Mouse (Mus musculus) liver, postnatal 0 days (tissue): Measurements from ENCODE around the gene Trex2. TPM values are rescaled to one million over a fixed set of nuclear protein-coding genes. Genes with fewer than 3 reads are reported as not detected.

Source experiments
- ATAC-seq: fragments of 200-750 bp; cut with Nextera tagmentation; 2 replicates; pipeline ENCODE4 v1.8.0; 2017; ENCODE audit warnings: mild to moderate bottlenecking, moderate library complexity
- DNase-seq: peaks from one replicate; pipeline ENCODE4 v3.0.0-alpha.2; 2016
- H3K27ac ChIP-seq: fragments of 300-500 bp; sonication (generic); 2 replicates; pipeline ENCODE4 v1.5.1; 2014; ENCODE audit warnings: antibody characterized with exemption, moderate library complexity, mild to moderate bottlenecking, low read depth
- H3K27me3 ChIP-seq: fragments of 300-500 bp; sonication (generic); 2 replicates; pipeline ENCODE4 v1.6.1; 2014; ENCODE audit warnings: low read length, control low read depth, mixed read lengths; ENCODE audit not compliant: insufficient read depth
- H3K36me3 ChIP-seq: fragments of 300-500 bp; sonication (generic); replicated peaks from 2 replicates; pipeline ENCODE4 v1.6.1; 2014; ENCODE audit warnings: mild to moderate bottlenecking, control low read depth, low read length, moderate library complexity, mixed read lengths; ENCODE audit not compliant: insufficient read depth
- H3K4me1 ChIP-seq: fragments of 300-500 bp; sonication (generic); 2 replicates; pipeline ENCODE4 v1.6.1; 2014; ENCODE audit warnings: antibody characterized with exemption, mild to moderate bottlenecking, control low read depth; ENCODE audit not compliant: insufficient read depth
- H3K4me2 ChIP-seq: fragments of 300-500 bp; sonication (generic); 2 replicates; pipeline ENCODE4 v1.6.1; 2014; ENCODE audit warnings: low read depth, mild to moderate bottlenecking, low read length, moderate library complexity, mixed read lengths
- H3K4me3 ChIP-seq: fragments of 300-500 bp; sonication (generic); 2 replicates; pipeline ENCODE4 v1.5.1; 2014; ENCODE audit warnings: low read depth, low read length
- H3K9ac ChIP-seq: fragments of 300-500 bp; sonication (generic); replicated peaks from 2 replicates; pipeline ENCODE4 v1.6.1; 2014; ENCODE audit warnings: mild to moderate bottlenecking, moderate library complexity
- H3K9me3 ChIP-seq: fragments of 300-500 bp; sonication (generic); 2 replicates; pipeline ENCODE4 v1.6.1; 2016; ENCODE audit warnings: mild to moderate bottlenecking, control low read depth, low read length, mixed read lengths
- CTCF ChIP-seq: sonication (generic); IDR thresholded peaks from 2 replicates; pipeline ENCODE4 v1.5.1; 2016; ENCODE audit warnings: antibody characterized with exemption, low read depth
- EP300 ChIP-seq: IDR thresholded peaks from 2 replicates; pipeline ENCODE4 v1.6.1; 2016; ENCODE audit warnings: antibody characterized with exemption, low read depth, mild to moderate bottlenecking
- WGBS: fragments of 180-500 bp; shearing (Covaris S2); extraction: QIAGEN DNeasy Blood & Tissue Kit; methylation state at CpG from one replicate; pipeline ENCODE4 v1.1.7; 2014; ENCODE audit not compliant: insufficient replicate concordance; 5-methylcytosine and 5-hydroxymethylcytosine counted together
- polyA plus RNA-seq: library from polyadenylated mRNA; unstranded; fragments of >200 nt; fragmentation: Nextera tagmentation; extraction: Ambion mirVana; gene quantifications from 2 replicates; pipeline ENCODE4 v1.2.1, GENCODE M21; 2015

Trex2 gene
- polyA plus RNA-seq, 1 experiment from 2014 or later: not detected

- WGBS: 67% methylated on average over 1 of the region's 1 CpGs
- ATAC-seq: peak; percentile 67
- no peaks in the 10 kb centered on the region for H3K36me3 ChIP-seq
- H3K27ac ChIP-seq: peak overlapping the region; percentile 60
- H3K4me2 ChIP-seq: no peak overlapping the region
- no peak for TF ChIP-seq EP300
- TF ChIP-seq CTCF: no peak
- no peaks in the 10 kb centered on the region for H3K27me3 ChIP-seq
- no peaks in the 10 kb centered on the region for H3K4me1 ChIP-seq
- H3K4me3 ChIP-seq: no peak overlapping the region
- H3K9me3 ChIP-seq: no peaks in the 10 kb centered on the region
- DNase-seq: no peak
- H3K9ac ChIP-seq: no peak overlapping the region
These were observed 33.6 kb upstream of the Trex2 start for GRCm38 (mm10) chrX:73468752-73469151.

GRCm38 (mm10) chrX:73468330-73468729 lies 33.2 kb upstream of the Trex2 start:
- TF ChIP-seq CTCF (no peak), EP300 (no peak)
- no peaks in the 10 kb centered on the region for H3K4me1 ChIP-seq
- peak; percentile 92 for ATAC-seq
- no peak overlapping the region for H3K9ac ChIP-seq
- DNase-seq: no peak
- no peaks in the 10 kb centered on the region for H3K9me3 ChIP-seq
- no peak overlapping the region for H3K4me2 ChIP-seq
- no peak overlapping the region for H3K4me3 ChIP-seq
- H3K27ac ChIP-seq: peak overlapping the region; percentile 60
- WGBS: 43% methylated on average over 2 of the region's 3 CpGs
- H3K36me3 ChIP-seq: no peaks in the 10 kb centered on the region
- H3K27me3 ChIP-seq: no peaks in the 10 kb centered on the region

DNA sequence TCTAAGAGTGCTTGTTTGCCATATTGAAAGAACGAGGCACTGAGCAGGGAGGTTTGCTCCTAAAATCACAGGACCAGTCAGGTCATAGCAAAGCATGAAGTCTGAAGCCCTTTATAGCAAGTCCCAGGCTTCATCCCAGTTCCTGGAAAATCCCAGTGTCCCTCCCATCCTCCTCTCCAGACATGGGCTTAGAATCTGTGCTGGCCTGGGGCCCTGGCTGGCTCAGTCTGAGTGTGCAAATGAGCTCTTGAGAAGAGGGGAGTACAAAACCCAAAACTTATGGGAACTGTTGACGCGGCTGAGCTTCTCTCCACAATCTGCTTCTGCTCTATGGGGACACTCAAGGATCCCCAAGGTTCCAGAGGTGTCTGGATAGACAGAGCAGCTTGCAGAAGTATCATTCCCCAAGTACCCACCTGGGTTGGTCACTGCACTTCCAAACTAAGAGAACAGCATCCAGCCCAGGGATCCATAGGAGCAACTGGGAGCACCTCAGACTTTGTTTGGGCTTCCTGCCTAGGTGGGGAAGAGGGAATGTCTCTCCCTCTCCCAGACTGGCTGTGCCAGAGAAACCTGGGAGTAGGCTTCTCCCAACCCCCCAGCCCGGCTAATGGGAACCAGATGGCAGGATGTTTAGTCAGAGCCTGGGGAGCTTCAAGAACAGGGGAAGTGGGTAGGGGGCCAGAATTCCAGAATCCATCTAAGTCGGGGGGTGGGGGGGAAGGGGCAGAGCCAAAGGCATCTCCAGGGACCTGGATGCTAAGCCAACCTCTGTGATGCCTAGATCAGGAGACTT lies 32.5 kb upstream of the Trex2 start:
- DNase-seq: no peak
- 72% methylated on average over 4 of the region's 5 CpGs for WGBS

DNA sequence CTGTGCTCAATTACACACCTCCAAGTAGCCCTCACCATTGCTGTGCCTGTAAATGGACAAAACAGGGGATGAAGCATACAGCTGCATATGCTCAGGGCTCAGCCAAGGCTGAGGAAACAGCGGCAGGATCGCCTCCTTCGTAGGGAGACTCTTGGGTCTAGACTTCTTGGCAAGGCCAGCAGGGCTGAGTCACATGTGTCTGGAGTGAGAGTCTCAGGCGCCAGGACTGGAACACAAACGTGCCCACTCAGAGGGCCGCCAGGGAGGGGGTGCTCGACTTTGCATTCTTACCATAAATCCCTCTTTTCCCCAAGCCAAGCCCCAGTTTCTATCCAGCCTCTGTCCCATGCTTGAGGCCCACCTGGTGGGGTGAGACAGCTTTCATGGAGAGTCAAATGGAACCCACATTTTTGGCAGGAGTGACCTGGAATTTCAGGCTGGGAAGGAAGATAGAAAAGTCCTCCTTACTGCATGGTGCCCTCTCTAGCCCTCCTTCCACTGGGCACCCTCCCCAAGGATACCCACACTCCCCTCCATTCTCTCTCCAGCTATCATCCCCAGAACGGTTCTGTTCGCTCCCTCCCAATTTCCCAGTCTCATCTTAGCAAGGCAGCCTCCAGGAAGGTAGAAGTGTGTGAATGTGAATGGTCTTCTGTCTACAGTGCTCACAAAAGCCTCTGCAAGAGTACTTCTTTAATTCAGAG lies 30.5 kb upstream of the Trex2 start:
- no peak overlapping the region for H3K27ac ChIP-seq
- no peak overlapping the region for H3K4me3 ChIP-seq
- H3K9me3 ChIP-seq: no peaks in the 10 kb centered on the region
- 74% methylated on average over 9 of the region's 9 CpGs for whole genome bisulfite sequencing
- H3K27me3 ChIP-seq: no peaks in the 10 kb centered on the region
- no peak for ATAC-seq
- no peaks in the 10 kb centered on the region for H3K4me1 ChIP-seq
- no peak for DNase-seq
- TF ChIP-seq EP300 (no peak), CTCF (no peak)
- H3K4me2 ChIP-seq: no peak overlapping the region
- no peak overlapping the region for H3K9ac ChIP-seq
- H3K36me3 ChIP-seq: no peaks in the 10 kb centered on the region

More for the DNA sequence above, 32.5 kb upstream of the Trex2 start:
- H3K4me2 ChIP-seq: no peak overlapping the region
- no peaks in the 10 kb centered on the region for H3K27me3 ChIP-seq
- H3K4me3 ChIP-seq: no peak overlapping the region
- no peaks in the 10 kb centered on the region for H3K4me1 ChIP-seq
- no peaks in the 10 kb centered on the region for H3K36me3 ChIP-seq
- no peaks in the 10 kb centered on the region for H3K9me3 ChIP-seq
- H3K27ac ChIP-seq: peak overlapping the region; percentile 60
- H3K9ac ChIP-seq: no peak overlapping the region
- ATAC-seq: no peak
- TF ChIP-seq CTCF (no peak), EP300 (no peak)

DNA sequence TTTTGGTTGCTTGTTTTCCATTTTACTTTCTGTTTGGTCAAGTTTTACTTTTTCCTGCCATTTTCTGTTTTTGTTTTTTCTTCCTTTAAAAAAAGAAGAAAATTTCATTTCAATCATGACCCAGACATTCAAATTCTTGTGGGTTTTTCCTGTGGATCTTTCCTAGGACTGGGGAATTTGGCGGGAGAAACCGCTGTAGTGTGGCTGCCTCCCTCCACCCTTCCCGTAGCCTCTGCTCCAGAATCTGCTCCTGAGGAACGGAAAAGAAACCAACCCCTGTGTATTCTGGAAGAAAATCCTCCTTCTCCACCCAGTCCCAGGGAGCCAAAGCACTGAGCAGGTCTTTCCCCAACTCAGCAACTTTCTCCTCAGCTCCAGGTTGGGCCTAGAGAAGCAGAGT lies 25.6 kb upstream of the Trex2 start:
- WGBS: 82% methylated on average over 4 of the region's 4 CpGs
- TF ChIP-seq EP300: no peak
- no peak for TF ChIP-seq CTCF
- DNase-seq: no peak

DNA sequence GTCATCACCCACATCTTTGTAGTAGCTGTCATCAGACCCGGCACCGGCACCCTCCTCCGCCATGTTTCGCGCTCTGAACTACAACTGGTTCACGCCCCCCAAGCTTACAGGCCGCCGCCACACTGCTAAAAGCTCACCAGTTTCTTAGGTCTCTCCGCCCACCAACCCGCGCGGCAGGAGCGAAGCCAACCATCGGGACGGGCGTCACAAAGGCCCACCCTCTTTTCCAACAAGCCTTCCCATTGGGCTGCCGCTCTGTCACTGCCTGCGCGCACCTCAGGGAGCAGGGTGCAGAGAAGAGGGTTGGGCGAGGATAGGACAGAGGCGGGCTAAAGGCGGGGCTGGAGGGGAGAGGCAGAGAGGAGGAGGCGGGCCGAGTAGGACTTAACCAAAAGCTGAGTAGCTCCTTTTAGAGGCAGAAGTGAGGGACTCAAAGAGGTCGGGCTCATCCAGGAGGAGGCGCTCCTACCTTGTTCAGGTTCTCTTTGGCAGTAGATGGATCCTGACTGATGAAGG lies 23.8 kb upstream of the Trex2 start, which contains the start of gene Haus7:
Gene Haus7 (minus strand): TSS at position 168 of the 516 bp plus-strand sequence.
- DNase-seq (peak; percentile 90), ATAC-seq (peak; percentile 100)
- Histone ChIP-seq H3K9ac (peak within 1 kb of the TSS; percentile 65), H3K9me3 (no peaks in the 10 kb centered on the region), H3K36me3 (no peaks in the 10 kb centered on the region), H3K4me3 (peak within 1 kb of the TSS; percentile 61), H3K4me2 (peak within 1 kb of the TSS; percentile 78), H3K27me3 (no peaks in the 10 kb centered on the region), H3K27ac (no peak within 1 kb of the TSS), H3K4me1 (no peaks in the 10 kb centered on the region)
- TF ChIP-seq CTCF: peak; percentile 69
- TF ChIP-seq EP300: no peak
- 23% methylated on average over 26 of the region's 26 CpGs for WGBS

More for the DNA sequence above, 25.6 kb upstream of the Trex2 start:
- no peaks in the 10 kb centered on the region for H3K9me3 ChIP-seq
- no peak overlapping the region for H3K4me2 ChIP-seq
- no peak overlapping the region for H3K4me3 ChIP-seq
- no peak overlapping the region for H3K9ac ChIP-seq
- no peak for ATAC-seq
- no peaks in the 10 kb centered on the region for H3K27me3 ChIP-seq
- H3K36me3 ChIP-seq: no peaks in the 10 kb centered on the region
- H3K4me1 ChIP-seq: no peaks in the 10 kb centered on the region
- no peak overlapping the region for H3K27ac ChIP-seq
